Mouse (Mus musculus) adipose tissue, adult 10 weeks (tissue): ENCODE data around the gene Chek2. TPM values are rescaled to one million over a fixed set of nuclear protein-coding genes. Genes with fewer than 3 reads are reported as not detected.

Source experiments
- polyA plus RNA-seq: library from polyadenylated mRNA; stranded (reverse); fragments of 350-450 nt; fragmentation: Illumina TruSeq; extraction: RNeasy Lipid Tissue Mini Kit (QIAGEN cat#74804); gene quantifications from one replicate; pipeline ENCODE4 v1.2.3, GENCODE M21; 2014; ENCODE audit warnings: low read depth, low replicate concordance

Gene Chek2
- 9.3 TPM for polyA plus RNA-seq

DNA sequence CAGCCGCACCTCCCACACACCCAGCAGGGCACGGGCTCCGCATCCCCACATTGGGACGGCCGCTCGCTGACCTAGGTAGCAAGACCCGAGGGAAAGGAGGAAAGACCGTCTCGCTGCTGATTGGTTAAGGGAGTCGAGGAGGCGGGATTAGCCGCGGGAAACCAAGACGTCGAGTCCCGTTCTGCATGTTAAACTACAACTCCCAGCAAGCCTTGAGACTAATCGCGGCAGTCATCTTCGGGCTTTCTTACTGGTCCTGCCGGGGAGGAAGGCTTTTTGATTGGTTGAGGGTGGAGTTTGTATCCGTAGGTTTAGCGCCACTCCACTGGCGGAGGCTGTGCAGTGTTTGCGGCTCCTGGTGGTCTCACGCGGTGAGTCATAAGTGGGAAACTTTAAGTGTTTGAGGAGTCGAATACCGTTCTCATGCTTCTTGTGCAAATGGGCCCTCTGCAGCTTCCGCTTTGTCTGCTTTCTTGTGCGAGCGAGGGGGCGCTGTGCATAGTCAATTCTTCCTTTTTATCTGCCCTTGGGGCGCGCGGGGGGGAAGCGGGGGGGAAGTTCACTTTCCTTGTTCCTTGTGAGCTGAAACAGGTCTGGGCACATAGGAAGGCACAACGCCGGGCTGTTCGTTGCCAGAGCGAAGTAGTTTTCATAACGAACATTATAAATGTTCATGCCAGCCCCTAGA lies at the start of gene Chek2, which contains the start of gene Hscb:
Gene Chek2, plus strand, starts transcription at position 302 of the 688 bp plus-strand sequence.
Gene Hscb, minus strand, starts transcription at position 100 of the 688 bp plus-strand sequence.

DNA sequence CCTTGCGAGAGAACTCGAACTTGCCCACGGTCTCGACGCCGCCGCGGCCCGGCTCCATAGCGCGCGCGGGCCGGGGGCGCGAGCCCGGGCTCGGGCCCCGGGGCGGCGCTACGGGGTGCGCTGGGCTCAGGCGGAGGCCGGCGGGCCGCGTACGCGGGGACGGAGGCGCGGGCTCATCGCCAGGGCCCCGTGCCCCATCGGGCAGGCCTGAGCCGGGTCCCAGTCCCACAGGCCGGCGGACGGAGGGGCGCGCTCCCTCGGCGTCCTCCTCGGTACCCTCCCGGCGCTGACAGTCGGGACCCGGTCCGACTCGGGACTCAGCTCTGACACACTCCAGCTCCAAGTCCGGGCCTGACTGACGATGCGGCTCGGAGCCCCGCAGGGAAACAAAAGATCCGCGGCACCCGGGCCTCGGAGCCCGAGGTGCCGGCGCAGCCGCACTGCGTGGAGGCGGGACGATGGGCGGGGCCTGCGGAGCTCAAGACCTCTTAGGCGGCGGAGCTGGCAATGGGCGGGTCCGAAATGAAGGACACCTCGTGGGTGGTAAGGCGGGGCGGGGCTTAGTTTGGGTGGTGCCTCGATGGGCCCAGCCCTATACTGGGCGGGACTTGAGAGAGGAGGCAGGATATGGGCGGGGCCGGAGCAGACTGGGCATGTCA lies 30.0 kb upstream of the Chek2 start, which contains the start of gene Ulk1:
Gene Ulk1, minus strand, starts transcription at position 431 of the 659 bp plus-strand sequence.

DNA sequence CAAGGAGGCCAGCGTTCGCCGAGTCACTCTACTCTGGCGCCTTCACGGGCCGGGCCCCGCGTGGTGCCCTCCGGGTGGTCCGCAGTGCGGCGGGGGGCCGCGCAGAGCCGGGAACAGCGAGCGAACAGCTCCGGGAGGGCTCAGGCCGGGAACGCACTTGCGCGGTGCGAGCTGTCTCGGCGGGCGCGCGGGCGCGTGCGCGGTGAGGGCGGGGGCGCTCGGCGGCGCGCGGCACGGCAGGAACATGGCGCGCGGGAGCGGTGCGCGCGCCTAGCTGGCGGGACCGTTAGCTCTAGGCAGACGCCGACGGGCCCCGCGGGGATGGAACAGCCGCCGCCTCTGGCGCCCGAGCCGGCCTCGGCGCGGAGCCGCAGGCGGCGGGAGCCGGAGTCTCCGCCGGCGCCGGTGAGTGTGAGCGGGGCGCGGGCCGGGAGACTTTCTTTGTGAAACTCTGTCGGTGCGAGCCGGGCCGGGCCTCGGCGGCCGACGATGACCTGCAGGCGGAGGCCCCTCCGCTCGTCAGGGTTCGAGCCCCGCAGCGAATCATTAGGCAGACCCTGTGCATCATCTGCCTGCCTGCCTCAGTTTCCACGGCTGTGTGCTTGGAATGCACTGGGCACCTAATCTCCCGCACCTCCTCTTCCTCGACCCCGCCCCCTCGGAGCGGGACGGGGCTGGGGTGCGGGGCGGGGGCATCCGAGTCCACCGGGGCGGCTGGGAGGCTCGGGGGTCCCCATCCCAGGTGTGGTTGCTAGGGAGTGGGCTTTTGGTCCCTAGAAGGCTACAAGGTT lies 40.0 kb downstream of the Chek2 start, which contains the start of gene Ttc28:
Gene Ttc28, plus strand, starts transcription at position 220 of the 791 bp plus-strand sequence.

Other genes starting within 250 kb of the Chek2 start
- gene Noc4l, start 186.6 kb upstream of the Chek2 start, polyA plus RNA-seq = 11.9 TPM
- 10.6 TPM for gene Ddx51, start 186.5 kb upstream of the Chek2 start, polyA plus RNA-seq
- 25.6 TPM for gene Ep400, start 69.3 kb upstream of the Chek2 start, polyA plus RNA-seq
- 16.3 TPM for gene Pus1, start 59.3 kb upstream of the Chek2 start, polyA plus RNA-seq
- gene Ulk1, start 29.9 kb upstream of the Chek2 start, polyA plus RNA-seq = 30.5 TPM
- 25.8 TPM for gene Hscb, start 202 bp upstream of the Chek2 start, polyA plus RNA-seq
- 10.7 TPM for gene Ttc28, start 39.8 kb downstream of the Chek2 start, polyA plus RNA-seq